Mouse (Mus musculus): ENCODE results near the gene Gm38392.
"Not testable (repeated sequence)": the region's sequence is repeated elsewhere in the genome, so short reads cannot be mapped to it uniquely, and the experiment has no call there.

The Gm38392 gene

GRCm38 (mm10) chr3:88284815-88285564 lies 2.0 kb downstream of the Gm38392 start:
- in situ Hi-C loops (cut with MboI; ENCODE audit: low pct_unique_long_range_greater_than_20kb in 1 of 2, low sequenced_read_pairs in 2 of 2, unreplicated experiment in 1 of 2), result not testable (repeated sequence)

- in situ Hi-C loops (cut with MboI; ENCODE audit: low pct_unique_long_range_greater_than_20kb in 1 of 2, low sequenced_read_pairs in 2 of 2, unreplicated experiment in 1 of 2), result not testable (repeated sequence)
Measured at GRCm38 (mm10) chr3:88281141-88281916, 5.7 kb downstream of the Gm38392 start.

GRCm38 (mm10) chr3:88280035-88280434 lies 7.0 kb downstream of the Gm38392 start:
- in situ Hi-C loops (cut with MboI; ENCODE audit: low pct_unique_long_range_greater_than_20kb in 1 of 2, low sequenced_read_pairs in 2 of 2, unreplicated experiment in 1 of 2), result no loop called here

GRCm38 (mm10) chr3:88276529-88277143 lies 10.4 kb downstream of the Gm38392 start:
- in situ Hi-C loops (cut with MboI; ENCODE audit: low pct_unique_long_range_greater_than_20kb in 1 of 2, low sequenced_read_pairs in 2 of 2, unreplicated experiment in 1 of 2), result no loop called here

- in situ Hi-C loops (cut with MboI; ENCODE audit: low pct_unique_long_range_greater_than_20kb in 1 of 2, low sequenced_read_pairs in 2 of 2, unreplicated experiment in 1 of 2), result no loop called here
Measured at GRCm38 (mm10) chr3:88276121-88276520, 10.9 kb downstream of the Gm38392 start.

- in situ Hi-C loops (cut with MboI; ENCODE audit: low pct_unique_long_range_greater_than_20kb in 1 of 2, low sequenced_read_pairs in 2 of 2, unreplicated experiment in 1 of 2), result no loop called here
Measured at GRCm38 (mm10) chr3:88274002-88274401, 13.0 kb downstream of the Gm38392 start.

GRCm38 (mm10) chr3:88271859-88272258 lies 15.2 kb downstream of the Gm38392 start:
- in situ Hi-C loops (cut with MboI; ENCODE audit: low pct_unique_long_range_greater_than_20kb in 1 of 2, low sequenced_read_pairs in 2 of 2, unreplicated experiment in 1 of 2), result no loop called here

GRCm38 (mm10) chr3:88271298-88271697 lies 15.7 kb downstream of the Gm38392 start:
- in situ Hi-C loops (cut with MboI; ENCODE audit: low pct_unique_long_range_greater_than_20kb in 1 of 2, low sequenced_read_pairs in 2 of 2, unreplicated experiment in 1 of 2), result not testable (repeated sequence)

- in situ Hi-C loops (cut with MboI; ENCODE audit: low pct_unique_long_range_greater_than_20kb in 1 of 2, low sequenced_read_pairs in 2 of 2, unreplicated experiment in 1 of 2), result no loop called here
Measured at GRCm38 (mm10) chr3:88268991-88269390, 18.0 kb downstream of the Gm38392 start.

GRCm38 (mm10) chr3:88268014-88268413 lies 19.0 kb downstream of the Gm38392 start:
- in situ Hi-C loops (cut with MboI; ENCODE audit: low pct_unique_long_range_greater_than_20kb in 1 of 2, low sequenced_read_pairs in 2 of 2, unreplicated experiment in 1 of 2), result not testable (repeated sequence)

DNA sequence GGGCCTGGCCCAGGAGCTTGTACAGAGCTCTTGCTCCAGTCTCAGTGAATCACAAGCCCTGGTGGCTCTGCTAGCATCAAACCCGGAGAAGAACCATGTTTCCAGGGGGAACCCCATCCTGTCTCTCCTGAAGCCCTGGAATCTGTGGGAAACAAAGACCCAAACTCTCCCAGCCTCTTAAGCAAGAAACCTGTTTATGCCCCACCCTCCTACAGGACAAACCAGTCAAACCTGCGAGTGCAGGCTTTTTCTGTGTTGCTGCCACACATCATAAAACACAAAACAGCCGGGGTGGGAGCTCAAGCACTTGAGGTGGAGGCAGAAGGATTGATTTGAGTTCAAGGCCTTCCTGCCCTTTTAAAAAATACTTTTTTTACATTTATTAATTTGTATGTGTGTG lies 24.7 kb downstream of the Gm38392 start:
- in situ Hi-C loops (cut with MboI; ENCODE audit: low pct_unique_long_range_greater_than_20kb in 1 of 2, low sequenced_read_pairs in 2 of 2, unreplicated experiment in 1 of 2), result no loop called here

DNA sequence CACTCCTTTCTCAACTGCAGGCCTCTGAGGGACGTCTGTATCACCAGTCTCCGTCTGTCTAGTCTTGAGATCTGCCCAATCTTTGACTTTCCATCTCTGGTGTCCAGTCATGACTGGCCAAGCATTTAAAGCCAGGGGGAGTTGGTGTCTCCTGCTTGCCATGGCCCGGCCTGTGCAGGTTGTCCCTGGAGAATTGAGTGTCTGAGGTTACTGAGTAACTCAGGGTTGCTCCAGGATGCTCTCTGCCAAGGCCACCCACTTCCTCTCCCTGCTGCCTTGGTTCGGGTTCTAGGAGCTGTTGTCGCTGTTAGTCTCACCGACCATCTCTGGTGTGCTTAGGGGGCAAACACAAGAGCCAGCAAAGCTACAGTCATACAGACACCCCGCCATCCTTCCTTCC lies 30.6 kb downstream of the Gm38392 start:
- in situ Hi-C loops (cut with MboI; ENCODE audit: low pct_unique_long_range_greater_than_20kb in 1 of 2, low sequenced_read_pairs in 2 of 2, unreplicated experiment in 1 of 2), result no loop called here

- in situ Hi-C loops (cut with MboI; ENCODE audit: low pct_unique_long_range_greater_than_20kb in 1 of 2, low sequenced_read_pairs in 2 of 2, unreplicated experiment in 1 of 2), result no loop called here
Measured at GRCm38 (mm10) chr3:88255950-88256349, 31.1 kb downstream of the Gm38392 start.

DNA sequence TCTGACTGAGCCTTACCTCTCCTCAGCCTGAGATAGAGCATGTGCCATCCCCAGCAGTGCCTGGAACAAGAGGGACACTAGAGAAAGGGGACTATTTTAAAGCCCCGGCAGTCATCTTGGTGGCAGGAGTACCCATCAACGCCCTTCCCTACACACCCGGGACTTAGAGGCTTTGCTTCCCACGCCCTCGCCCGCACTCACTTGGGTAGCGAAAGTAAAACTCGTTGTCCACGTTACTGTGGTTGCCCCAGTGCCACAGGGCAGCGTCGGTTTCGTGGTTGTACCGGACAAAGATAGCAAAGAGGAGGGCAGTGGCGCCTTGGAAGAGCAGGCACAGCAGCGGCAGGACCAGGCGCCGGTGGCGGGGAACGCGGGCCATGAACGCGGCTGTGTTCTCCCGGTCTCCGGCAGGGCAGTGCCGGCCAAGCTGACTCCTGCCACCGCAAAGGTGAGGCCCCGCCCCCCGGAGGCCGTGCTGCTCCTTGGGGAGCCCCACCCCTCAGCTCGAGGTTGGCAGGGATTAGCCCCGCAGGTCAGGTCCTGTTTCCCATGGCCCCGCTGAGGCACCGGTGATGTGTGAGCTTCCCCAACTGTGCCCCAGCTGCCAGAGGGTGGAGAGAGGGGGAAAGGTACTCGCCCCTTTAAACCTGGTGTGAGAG lies 32.6 kb downstream of the Gm38392 start, which contains the start of gene Rhbg:
TSS of gene Rhbg (minus strand) at position 442 of the 659 bp plus-strand sequence.
- in situ Hi-C loops (cut with MboI; ENCODE audit: low pct_unique_long_range_greater_than_20kb in 1 of 2, low sequenced_read_pairs in 2 of 2, unreplicated experiment in 1 of 2), result no loop called here

- in situ Hi-C loops (cut with MboI; ENCODE audit: low pct_unique_long_range_greater_than_20kb in 1 of 2, low sequenced_read_pairs in 2 of 2, unreplicated experiment in 1 of 2), result no loop called here
Measured at GRCm38 (mm10) chr3:88252739-88253138, 34.3 kb downstream of the Gm38392 start.

GRCm38 (mm10) chr3:88248406-88248805 lies 38.6 kb downstream of the Gm38392 start:
- in situ Hi-C loops (cut with MboI; ENCODE audit: low pct_unique_long_range_greater_than_20kb in 1 of 2, low sequenced_read_pairs in 2 of 2, unreplicated experiment in 1 of 2), result loop anchor here (5.0 to 10.0 kb wide), 2 partner anchors 44 to 64 kb away; no protein-coding TSS in a partner anchor

- in situ Hi-C loops (cut with MboI; ENCODE audit: low pct_unique_long_range_greater_than_20kb in 1 of 2, low sequenced_read_pairs in 2 of 2, unreplicated experiment in 1 of 2), result loop anchor here (5.0 to 10.0 kb wide), 2 partner anchors 45 to 63 kb away; no protein-coding TSS in a partner anchor
Measured at GRCm38 (mm10) chr3:88247666-88248065, 39.3 kb downstream of the Gm38392 start.

- in situ Hi-C loops (cut with MboI; ENCODE audit: low pct_unique_long_range_greater_than_20kb in 1 of 2, low sequenced_read_pairs in 2 of 2, unreplicated experiment in 1 of 2), result loop anchor here (5.0 to 10.0 kb wide), 2 partner anchors 46 to 61 kb away; no protein-coding TSS in a partner anchor
Measured at GRCm38 (mm10) chr3:88245811-88246210, 41.2 kb downstream of the Gm38392 start.

Measured in mouse embryonic stem cell (cell line).